Mouse (Mus musculus) bone marrow, adult 2 months (tissue): Measurements from ENCODE around the gene Ctdsp2. TPM values are rescaled to one million over a fixed set of nuclear protein-coding genes. Genes with fewer than 3 reads are reported as not detected.
A peak's percentile ranks its signal among the peaks of the same experiment; 100 is the strongest.

Experiments
- H3K27ac ChIP-seq: fragments of 200-500 bp; 2 replicates; pipeline ENCODE4 v1.5.1; 2012; ENCODE audit warnings: low read depth, mild to moderate bottlenecking, control low read depth, inconsistent platforms, low read length; ENCODE audit not compliant: control insufficient read depth, poor library complexity, insufficient read depth
- H3K4me1 ChIP-seq: fragments of 200-500 bp; 2 replicates; pipeline ENCODE4 v1.6.1; 2011; ENCODE audit warnings: low read length; ENCODE audit not compliant: control insufficient read depth, insufficient read depth
- H3K4me3 ChIP-seq: fragments of 200-500 bp; replicated peaks from 2 replicates; pipeline ENCODE3; 2011; ENCODE audit warnings: mild to moderate bottlenecking, low read depth, low read length, control low read depth; ENCODE audit not compliant: control insufficient read depth
- CTCF ChIP-seq: fragments of 200-500 bp; IDR thresholded peaks from 2 replicates; pipeline ENCODE4 v1.5.1; 2011; ENCODE audit warnings: low read length, control low read depth; ENCODE audit not compliant: control insufficient read depth, insufficient read depth
- POLR2A ChIP-seq: fragments of 200-500 bp; IDR thresholded peaks from 2 replicates; pipeline ENCODE4 v1.6.1; 2011; ENCODE audit warnings: low read depth, mild to moderate bottlenecking, control low read depth, low read length, borderline replicate concordance; ENCODE audit not compliant: control insufficient read depth
- WGBS: fragments of 180-500 bp; shearing (Covaris S2); methylation state at CpG from one replicate; pipeline ENCODE4 v1.1.7; 2018; 5-methylcytosine and 5-hydroxymethylcytosine counted together
- polyA plus RNA-seq: library from polyadenylated mRNA; stranded (reverse); fragments of >200 nt; gene quantifications from 2 replicates; pipeline ENCODE4 v1.2.4, GENCODE M21; 2011; ENCODE audit warnings: low replicate concordance; ENCODE audit not compliant: missing spikeins, insufficient read depth, insufficient read length

The Ctdsp2 gene
- polyA plus RNA-seq, 1 experiment = 43.9 TPM

DNA sequence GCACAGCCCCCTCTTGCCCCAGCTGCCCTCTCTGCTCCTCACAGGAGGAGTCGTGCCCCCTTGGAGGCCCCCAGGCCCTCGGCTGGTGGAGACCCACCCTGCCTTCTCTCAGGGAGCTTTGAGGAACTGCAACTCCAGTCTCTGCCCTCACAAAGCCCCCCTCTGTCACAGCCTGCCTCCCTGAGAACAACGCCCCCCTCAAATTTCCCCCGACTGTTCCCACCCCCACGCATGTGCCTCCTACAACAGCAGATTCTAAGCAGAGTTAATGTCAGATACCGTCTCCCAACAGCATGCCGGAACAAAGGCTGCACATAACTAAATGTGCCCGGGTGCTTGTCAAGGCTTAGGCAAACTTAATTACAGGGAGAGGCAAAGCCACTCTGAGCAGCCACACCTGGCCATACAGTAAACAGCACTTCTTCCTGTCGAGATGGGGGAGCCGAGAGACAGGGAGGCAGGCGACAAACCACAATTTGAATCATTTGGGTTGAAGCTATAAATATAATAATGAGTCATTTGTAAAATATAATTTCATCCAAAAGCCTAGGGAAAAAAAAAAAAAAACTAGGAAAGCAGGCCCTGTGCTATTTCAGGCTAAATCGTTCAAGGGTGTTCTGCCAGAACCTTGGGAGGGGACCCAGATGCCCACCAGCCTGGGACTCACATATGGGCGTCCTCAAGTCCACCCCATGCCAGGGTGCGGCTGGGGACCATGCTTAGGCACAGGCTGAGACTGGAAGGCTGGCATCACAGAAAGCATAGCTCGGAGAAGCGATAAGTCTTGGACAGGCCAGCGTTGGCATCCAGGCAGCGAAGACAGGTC, 42.7 kb upstream of the Ctdsp2 start:
- no peaks in the 10 kb centered on the region for H3K4me1 ChIP-seq
- TF ChIP-seq CTCF = no peak
- no peak for TF ChIP-seq POLR2A
- WGBS = 41% methylated on average over 18 of the region's 18 CpGs
- no peak overlapping the region for H3K27ac ChIP-seq
- no peak overlapping the region for H3K4me3 ChIP-seq

GRCm38 (mm10) chr10:126940949-126941348, 37.6 kb upstream of the Ctdsp2 start:
- 74% methylated on average over 7 of the region's 7 CpGs for WGBS
- TF ChIP-seq CTCF (no peak), POLR2A (no peak)
- Histone ChIP-seq H3K27ac (no peak overlapping the region), H3K4me3 (no peak overlapping the region), H3K4me1 (no peaks in the 10 kb centered on the region)

GRCm38 (mm10) chr10:126945531-126945930, 33.0 kb upstream of the Ctdsp2 start:
- TF ChIP-seq POLR2A = no peak
- WGBS = 79% methylated on average over 5 of the region's 5 CpGs
- H3K4me3 ChIP-seq = no peak overlapping the region
- no peak overlapping the region for H3K27ac ChIP-seq
- H3K4me1 ChIP-seq = no peaks in the 10 kb centered on the region

DNA sequence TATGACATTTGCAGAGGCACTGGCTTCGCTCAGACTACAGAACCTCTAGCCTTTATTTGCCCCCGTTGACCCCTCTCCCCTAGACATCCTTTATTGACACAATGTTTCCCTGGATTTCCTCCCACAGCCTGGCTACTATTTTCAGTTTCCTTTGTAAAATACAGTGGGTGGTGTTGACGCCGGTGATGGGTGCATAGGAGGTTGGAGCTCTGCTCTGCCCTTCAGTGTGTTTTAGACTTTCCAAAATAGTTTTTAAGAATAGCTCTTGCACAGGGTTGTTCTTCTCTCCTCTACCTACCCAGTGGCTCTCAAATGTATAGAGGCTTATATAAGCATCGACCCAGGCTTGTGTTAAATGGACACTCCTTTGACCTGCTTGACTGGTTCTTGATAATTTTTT, 28.7 kb upstream of the Ctdsp2 start:
- TF ChIP-seq POLR2A (no peak), CTCF (no peak)
- 57% methylated on average over 5 of the region's 5 CpGs for WGBS
- Histone ChIP-seq H3K27ac (no peak overlapping the region), H3K4me1 (no peaks in the 10 kb centered on the region), H3K4me3 (no peak overlapping the region)

DNA sequence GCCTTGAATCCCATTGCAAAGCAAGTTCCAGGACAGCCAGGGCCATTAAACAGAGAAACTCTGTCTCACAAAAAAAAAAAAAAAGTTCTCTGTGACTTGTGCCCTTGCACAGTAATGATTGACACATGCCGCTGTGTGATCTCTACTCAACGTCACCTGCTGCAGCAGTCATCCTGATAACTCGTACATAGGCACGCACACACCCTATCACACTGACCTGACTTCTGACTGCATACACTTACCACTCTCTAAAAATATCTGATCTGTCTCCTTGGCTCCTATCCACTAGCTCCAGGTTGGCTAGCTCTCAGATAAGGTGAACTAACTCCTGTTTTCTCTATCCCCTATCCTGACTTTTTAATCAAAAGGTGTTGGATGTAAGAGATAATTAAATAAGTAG, 27.9 kb upstream of the Ctdsp2 start:
- H3K4me1 ChIP-seq = no peaks in the 10 kb centered on the region
- no peak overlapping the region for H3K27ac ChIP-seq
- no peak for TF ChIP-seq CTCF
- TF ChIP-seq POLR2A = no peak
- no peak overlapping the region for H3K4me3 ChIP-seq
- 67% methylated on average over 4 of the region's 4 CpGs for WGBS

DNA sequence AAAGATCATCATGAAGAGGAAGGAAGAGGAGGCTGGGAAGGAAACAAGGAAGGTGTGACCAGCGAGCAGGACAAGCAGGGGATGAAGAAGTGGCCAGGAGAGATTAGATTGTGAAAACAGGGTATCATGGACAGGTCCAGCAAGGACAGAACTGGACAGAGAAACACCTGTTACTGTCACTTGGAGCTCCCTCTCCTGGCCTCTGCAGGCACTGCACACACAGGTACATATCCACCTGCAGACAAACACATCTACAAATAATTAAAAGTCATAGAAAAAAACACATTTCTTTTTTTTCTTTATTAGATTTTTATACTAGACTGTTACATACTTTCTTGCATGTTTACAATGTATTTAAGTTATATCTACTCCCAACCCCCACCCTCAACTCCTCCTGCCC, 26.1 kb upstream of the Ctdsp2 start:
- no peak overlapping the region for H3K27ac ChIP-seq
- TF ChIP-seq POLR2A (no peak), CTCF (0 out of 2 replicates have a peak, but pooled peaks have one; percentile 16)
- H3K4me3 ChIP-seq = no peak overlapping the region
- no peaks in the 10 kb centered on the region for H3K4me1 ChIP-seq
- WGBS = 83% methylated on average over 1 of the region's 1 CpGs

GRCm38 (mm10) chr10:126953029-126953471, 25.5 kb upstream of the Ctdsp2 start:
- Histone ChIP-seq H3K27ac (no peak overlapping the region), H3K4me1 (no peaks in the 10 kb centered on the region), H3K4me3 (no peak overlapping the region)
- no peak for TF ChIP-seq CTCF
- no peak for TF ChIP-seq POLR2A
- WGBS = 78% methylated on average over 3 of the region's 3 CpGs

- TF ChIP-seq CTCF (no peak), POLR2A (no peak)
- H3K4me1 ChIP-seq = no peaks in the 10 kb centered on the region
- 68% methylated on average over 15 of the region's 15 CpGs for WGBS
- no peak overlapping the region for H3K4me3 ChIP-seq
- no peak overlapping the region for H3K27ac ChIP-seq
Observed at GRCm38 (mm10) chr10:126956692-126957358, 21.7 kb upstream of the Ctdsp2 start.
